Mouse (Mus musculus) 416B (cell line): ENCODE results near the gene Pcgf2.
"Not testable (repeated sequence)": the region's sequence is repeated elsewhere in the genome, so short reads cannot be mapped to it uniquely, and the experiment has no call there.

Source experiments
- DNase-seq: peaks from one replicate; pipeline ENCODE4 v3.0.0; 2011; ENCODE audit warnings: low read depth

Pcgf2 gene

DNA sequence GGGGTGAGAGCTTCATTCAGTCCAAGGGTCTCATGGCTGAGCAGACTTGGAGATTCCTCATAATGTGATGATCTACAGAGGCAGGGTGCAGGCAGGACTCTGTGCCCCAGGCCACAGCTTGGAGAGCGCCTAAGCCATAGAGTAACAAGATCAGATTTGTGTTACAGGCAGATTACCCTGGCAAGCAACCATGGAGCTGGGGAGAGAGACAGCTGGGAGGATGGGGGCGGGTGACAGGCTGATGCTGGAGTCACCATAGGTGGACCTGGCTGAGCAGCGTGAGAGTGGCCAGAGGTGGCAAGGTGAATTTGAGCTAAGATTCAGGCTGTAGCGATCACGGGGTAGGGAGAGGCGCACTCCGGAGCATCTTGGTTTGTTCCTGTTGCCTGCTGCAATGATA, 32.1 kb downstream of the Pcgf2 start:
- no peak for DNase-seq

DNA sequence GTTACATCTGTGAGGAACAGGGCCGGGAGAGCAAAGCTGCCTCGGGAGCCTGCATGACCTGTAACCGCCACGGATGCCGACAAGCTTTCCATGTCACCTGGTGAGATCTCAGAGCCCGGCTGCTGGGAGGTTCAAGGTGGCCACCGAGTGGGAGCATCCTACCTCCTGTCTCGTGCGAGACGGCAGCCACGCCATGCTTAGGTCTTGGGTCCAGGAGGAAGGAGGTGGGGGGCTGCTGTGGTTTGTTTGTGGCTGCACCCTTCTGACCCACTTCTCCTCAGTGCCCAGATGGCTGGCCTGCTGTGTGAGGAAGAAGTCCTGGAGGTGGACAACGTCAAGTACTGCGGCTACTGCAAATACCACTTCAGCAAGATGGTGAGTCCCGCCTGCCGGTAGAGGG, 33.5 kb downstream of the Pcgf2 start:
- DNase-seq, result no peak

DNA sequence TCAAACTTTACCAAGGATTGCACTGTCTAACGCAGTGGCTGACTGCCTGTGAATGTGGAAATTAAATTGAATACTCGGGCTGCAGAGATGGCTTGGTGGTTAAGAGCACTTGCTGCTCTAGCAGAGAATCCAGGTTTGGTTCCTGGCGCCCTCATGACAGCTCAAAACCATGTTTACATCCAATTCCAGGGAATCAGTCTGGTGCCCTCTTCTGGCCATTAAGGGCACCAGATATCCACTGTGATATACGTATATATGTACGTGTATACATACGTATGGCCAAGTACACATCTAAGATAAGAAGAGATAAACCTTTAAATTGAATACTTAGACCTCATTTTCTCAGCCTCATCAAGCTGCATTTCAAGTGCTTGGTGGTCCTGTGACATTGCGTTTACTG, 34.1 kb downstream of the Pcgf2 start:
- peak; percentile 46 for DNase-seq

DNA sequence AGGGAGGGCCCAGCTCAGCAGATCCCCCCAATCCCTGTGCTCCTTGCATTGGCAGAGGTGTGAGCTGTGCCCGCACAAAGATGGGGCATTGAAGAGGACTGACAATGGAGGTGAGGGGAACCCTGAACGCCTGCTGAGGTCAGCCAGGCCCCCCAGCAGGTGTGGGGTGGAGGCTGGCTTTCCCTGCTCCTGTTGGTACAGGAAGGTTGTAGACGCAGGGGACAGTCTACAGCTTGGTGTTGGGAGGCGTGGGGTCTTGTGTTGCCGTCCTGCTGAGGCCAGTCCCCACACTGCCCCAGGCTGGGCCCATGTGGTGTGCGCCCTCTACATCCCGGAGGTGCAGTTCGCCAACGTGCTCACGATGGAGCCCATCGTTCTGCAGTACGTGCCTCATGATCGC, 34.9 kb downstream of the Pcgf2 start:
- no peak for DNase-seq

DNA sequence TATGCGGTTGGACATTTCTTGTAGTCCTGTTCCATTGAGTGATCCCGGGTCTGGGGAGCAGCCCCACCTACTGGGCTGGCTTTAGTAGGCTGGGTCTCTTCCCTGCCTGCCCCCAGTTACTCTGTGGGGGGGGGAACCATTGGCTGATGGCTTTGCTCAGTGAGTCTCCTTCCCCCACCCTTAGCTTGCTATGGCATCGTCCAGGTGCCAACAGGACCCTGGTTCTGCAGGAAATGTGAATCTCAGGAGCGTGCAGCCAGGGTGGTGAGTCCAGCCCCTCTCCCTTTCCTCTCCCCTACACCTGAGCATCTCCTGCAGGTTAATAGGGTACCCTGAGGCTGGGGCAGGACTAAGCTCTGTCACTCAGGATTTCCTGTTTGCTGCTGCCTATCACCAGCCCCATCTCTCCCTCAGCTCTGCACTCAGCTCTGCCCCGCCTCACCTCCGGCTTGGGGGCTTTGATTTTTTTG, 35.5 kb downstream of the Pcgf2 start:
- DNase-seq, result peak; percentile 56

DNA sequence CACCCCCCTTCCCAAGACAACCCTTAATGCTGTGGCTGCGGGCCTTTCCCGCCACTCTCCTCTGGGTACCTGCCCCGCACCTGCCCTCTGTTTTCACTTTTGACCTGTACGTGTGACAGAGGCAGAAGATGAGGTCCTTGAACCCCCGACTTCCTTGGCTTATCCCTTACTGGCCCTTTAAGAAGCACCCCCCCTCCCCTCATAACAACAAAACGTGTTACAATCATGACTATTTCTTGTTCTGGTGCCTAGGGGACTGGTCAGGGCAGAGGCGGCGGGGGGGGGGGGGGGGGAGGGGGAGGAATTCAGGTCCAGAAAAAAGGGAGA, 36.0 kb downstream of the Pcgf2 start:
- DNase-seq, result peak; percentile 45

DNA sequence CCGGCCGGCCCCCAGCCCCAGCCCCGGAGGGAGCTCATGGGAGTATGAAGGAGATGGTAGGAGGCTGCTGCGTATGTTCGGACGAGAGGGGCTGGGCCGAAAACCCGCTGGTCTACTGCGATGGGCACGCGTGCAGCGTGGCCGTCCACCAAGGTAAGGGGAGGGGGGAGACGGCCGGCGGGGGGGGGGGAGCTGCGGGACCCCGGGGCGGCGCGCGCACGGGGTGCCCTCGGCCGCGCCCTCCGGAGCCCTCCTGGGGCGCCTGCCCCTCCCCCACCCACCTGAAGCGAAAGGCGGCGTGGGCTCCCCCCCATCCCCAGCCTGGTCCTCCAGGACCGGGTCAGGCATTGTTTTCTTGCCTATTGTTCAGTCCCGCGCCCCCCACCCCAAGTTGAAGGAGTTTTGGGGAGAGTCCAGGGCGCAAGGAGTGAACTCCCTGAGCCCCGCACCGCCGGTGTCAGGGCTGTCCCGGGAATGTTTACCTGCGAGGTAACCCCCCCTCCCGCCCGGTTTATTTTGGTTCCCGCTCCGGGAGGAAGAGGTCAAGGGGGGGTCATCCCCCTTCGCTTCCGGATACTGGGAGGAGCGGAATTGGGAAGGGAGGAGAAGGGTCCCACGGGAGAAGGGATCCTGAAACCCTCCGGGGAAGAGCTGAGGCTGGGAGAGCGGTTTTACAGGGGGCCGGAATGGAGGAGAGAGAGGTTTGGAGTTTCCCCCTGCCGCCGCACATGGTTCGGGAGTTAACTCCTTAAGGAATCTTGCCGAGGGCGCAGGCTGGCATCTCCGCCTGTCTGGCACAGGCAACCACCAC, 36.6 kb downstream of the Pcgf2 start:
- DNase-seq, result no peak

DNA sequence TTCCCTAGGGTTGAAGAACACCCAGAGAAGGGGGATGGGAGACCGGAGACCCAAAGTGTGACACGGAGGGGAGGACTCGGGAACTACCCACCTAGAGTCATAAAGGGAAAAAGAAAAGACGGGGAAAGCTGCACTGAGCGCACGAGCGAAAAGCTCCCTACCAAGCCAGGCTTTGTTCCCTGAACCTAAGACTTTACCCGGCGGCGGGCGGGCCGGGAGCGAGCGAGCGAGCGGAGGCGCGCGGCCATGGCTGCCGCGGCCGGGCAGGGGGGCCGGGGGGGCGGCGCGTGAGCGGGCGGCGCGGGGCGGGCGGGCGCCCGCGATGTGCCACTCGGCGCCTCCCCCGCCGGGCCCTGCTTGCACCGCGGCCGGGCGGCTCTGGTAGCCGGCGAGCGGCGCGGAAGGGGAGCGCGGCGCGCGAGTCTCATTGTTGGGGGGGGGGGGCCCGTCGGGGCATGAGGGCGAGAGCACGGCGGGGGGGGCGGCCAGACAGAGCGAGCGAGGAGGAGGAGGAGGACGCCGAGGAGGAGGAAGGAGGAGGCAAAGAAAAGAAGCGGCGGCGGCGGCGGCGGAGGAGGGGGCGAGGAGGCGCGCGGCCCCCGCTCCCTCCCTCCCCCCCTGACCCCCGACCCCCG, 37.3 kb downstream of the Pcgf2 start, which contains the start of gene Mllt6:
Gene Mllt6, plus strand, starts transcription at position 522 of the 635 bp plus-strand sequence.
- no peak for DNase-seq

DNA sequence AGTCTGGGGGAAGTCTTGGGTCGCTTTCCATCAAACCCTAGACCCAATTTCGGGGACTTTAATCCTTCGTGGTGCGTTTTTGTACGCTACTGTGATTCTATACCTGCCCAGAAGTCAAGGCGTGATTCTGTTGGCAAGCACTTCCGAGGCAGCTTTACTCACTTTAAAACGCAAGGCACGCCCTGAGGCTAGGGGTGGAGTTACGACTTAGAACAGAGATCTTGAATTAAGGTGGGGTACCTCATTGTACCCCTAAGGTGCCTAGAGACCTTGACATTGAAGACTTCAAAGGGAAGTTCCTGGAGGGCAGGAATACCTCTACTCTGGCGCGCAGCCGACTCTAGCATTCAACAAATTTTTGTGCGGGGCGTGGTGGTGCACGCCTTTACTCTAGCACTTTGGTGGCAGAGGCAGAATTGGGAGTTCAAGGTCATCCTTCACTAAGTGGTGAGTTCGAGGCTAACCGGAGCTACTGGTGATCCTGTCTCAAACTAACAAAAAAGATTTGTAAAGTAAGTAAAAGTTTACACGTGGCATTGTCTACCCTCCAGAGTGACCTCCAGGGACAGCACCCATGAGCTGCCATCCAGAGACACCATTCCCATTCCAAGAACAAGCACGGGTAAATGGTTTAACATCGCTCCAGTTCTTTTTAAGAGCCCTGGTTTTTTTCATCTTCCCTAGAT, 37.9 kb downstream of the Pcgf2 start:
- DNase-seq, result peak; percentile 79

DNA sequence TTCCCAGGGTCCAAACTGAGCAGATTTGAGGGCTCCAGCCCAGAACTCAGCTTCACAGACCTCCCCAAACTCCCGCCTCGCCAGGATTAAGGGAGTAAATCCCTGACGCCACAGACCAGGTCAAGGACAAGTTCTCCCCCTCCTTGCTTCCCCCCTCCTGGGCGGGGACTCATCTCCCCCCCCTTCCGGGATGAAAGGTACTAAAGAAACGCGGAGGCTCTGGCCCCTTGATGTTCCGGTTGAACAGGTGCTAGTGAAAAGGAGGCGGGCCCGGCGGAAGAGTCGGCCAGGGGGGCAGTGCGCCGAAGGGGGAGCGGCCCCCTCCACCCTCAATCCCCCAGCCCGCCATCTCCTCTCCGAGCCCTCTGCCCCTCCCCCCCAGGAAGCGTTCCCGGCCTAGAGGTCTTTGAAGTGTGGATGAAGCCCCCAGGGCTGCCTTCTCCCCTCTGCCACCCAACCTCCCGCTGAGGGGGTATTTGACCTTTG, 38.6 kb downstream of the Pcgf2 start:
- DNase-seq, result peak; percentile 74

DNA sequence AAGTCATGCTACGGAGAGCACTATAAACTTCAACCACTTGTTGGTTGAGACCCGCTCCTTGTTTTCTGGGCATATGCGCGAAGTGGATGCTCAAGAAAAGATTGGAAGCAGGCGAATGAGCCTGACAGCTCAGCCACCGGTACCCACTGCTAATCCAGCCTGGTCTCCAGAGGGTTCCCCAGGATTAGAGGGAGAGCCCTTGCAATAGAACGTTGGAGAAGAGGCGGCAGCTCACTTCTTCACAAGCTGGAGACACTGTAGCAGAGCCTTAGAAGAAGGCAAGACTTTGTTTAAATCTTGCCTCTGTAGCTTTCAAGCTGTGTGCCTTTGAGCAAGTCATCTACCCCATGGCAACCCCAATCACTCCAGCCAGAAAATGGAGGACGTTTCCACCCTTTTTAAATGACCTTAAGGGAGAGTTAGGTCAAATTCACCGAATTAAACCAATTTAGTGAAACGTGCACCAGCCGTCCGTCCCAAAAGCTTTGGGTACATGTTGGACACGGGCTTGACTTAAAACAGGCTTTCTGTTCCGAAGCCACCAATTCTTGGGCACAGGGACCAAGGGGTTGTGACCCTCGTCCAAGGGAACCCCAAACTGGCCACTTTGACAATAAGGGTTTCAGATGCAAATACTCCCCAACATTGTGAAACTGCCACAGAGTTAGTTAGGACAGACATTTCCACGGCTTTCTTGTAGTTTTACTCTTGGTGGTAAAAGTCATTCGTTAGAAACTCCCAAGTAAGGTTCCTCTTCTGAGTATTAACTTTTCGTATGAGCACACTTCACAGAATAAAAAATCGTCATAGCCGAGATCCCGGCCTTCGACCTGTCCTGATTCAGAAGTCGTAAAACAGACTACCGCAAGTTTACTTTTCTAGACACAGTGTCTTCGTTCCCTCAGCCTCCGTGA, 39.3 kb downstream of the Pcgf2 start:
- DNase-seq, result peak; percentile 32

DNA sequence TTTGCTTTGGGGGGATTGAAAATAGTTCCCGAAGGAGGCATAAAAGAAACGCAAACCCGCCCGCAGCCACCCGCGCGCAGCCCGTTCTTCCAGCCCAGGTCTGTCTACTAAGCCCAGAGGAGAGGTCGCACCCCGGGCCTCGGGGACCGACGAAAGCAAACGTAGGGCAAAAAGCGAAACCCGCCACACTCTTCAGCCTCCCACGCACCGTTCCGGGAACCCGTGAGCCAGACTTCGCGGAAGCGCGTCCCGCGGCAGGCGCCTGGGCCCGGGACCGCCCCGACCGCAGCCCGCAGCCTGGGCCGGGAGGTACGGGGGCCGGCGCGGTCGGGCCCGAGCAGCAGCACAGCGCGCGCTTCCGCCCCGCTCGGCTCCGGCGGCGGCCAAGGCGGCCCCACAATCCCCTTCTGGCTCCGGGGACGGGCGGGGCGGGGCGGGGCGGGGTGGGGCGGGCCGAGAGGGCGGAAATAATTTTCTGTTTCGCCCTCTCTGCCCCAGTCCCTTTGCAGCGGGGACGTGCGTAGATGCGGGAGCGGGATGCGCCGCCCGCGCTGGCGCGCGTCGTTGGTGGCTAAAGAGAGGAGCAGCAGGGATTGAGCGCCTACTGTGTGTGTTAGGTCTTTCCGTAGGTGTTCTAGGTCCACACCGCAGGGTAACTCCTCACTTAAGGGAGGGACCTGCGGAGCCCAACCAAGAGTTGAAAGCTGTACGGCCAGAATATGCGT, 40.1 kb downstream of the Pcgf2 start:
- DNase-seq, result peak; percentile 71

DNA sequence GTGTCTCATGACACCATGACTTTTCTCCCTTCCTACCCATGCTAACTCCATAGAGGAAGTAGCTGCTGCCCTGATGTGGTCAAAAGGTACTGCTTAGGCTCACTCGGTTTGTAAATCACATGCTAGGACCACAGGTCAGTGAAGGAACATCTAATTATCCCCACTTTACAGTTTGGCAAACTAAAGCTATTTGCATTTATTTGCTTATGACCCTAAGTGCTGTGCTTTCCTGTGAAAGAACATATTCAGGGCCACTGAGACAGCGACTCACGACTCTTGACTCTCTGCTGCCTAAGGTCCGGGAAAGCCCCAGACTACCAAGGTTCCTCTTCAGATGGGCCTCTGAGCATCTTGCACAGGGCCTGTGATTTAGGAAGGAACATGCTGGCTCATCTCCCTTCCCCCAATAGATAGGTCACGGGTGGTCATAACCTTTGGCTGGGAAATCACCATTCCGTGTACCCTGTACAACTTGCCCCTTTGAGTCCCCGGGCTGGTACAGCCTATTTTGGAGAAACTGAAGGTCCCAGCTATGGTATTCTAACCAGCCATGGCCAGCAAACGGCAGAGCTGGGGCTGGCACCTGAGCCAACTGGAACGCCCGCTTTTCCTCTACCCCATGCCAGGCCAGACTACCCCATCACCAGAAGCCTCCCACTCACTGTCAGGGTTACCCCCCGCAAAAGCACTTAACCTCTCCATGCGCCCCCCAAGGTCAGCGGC, 40.9 kb downstream of the Pcgf2 start:
- peak; percentile 56 for DNase-seq

DNA sequence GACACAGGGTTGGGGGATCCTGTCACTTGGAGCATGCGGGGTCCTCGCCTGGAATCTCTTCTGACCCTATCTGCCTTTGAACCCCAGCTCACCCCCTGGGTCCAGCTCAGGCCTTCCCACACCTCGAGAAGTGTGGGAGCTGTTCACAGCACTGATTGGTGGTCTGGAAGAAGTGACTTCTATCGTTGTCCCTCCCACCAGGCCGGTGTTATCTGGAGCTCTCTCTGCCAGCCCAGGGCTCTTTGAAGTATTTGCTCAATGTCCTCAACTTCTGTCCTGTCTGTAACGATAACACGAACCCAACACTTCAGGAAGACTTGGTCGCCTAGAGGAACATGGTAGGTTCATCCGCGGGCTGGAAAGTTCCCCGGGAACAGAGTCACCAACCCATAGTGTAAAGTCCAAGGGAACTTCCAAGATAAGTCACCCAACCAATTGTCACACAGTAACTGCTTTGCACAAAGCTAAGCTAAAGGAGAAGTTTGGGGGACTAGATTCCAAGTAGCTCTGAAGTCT, 41.5 kb downstream of the Pcgf2 start:
- DNase-seq, result no peak

DNA sequence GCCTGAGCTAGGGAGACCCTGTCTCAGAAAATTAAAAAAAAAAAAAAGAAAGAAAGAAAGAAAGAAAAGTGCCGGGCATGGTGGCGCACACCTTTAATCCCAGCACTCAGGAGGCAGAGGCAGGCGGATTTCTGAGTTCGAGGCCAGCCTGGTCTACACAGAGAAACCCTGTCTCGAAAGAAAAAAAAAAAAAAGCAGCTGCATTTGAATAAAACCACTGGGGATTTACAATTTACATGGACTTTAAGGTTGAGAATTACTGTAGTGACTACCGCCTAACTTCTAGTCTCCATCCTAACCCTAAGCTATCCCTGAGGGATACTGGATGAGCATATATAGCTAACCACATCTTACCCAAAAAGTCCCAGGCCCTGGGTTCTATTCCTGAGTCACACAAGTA, 42.3 kb downstream of the Pcgf2 start:
- DNase-seq, result not testable (repeated sequence)

DNA sequence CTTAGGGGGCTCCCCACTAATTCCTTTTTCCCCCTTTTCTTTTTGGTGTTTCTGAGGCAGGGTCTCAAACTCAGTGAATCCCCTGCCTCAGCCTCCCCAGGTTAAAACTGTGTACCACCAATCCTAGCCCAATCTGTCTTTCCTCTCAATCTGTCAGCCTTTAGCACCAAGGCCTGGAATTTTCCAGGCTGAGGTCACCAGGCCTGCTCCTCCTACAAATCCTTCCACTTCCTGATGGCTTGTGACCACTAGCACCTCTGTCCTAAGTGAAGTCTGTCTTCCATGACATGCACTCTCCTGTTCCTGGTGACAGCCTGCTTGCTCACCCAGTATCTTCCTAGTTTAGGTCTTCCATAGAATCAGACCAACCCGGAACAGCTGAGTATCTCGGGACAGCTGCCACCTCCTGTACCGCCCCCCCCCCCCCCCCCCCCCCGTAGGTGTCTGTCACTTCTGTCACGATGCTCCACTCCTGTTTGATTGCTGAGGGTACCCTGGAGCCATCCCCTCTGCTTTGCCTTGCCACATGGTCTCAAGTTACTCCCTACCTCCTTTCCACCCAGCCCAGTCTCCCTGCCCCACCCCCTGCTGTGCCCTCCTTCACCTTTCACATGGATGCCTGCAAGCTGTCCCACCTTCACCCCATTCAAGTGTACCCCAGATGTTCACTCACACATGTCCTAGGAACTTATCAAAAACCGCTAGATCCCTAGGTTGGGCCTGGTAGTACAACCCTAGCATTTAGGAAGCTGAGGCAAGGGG, 42.9 kb downstream of the Pcgf2 start:
- no peak for DNase-seq

DNA sequence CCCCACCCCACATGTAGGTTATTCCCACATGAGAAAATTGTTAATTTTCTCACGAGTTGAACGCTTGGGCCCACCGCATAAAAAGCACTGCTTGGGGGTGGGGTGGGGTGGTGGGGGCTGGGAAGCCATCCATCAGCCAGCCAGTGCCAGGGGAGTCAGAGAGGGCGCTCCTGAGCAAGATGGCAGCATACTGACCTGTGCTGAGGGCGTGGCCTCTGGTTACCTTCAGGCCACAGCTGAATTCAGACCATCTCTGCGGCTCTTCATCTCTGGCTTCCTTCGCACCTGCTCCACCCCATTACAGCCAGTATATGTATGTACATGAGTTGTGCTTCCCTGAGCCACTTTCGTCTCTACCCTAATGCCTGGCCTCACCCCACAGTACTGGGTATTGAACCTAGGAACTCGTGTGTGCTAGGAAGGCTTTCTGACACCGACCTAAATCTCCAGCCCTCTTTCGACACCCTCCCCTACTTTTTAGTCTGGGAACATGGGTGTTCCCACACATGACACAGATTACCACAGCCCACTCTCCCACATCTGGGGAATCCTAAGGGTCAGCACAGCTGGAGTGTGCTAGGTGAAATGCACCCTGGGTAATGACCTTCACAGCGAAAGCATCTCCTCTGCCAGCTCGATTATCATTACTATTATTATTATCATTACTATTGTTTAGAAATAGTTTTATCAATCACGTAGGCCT, 43.9 kb downstream of the Pcgf2 start:
- DNase-seq, result no peak

DNA sequence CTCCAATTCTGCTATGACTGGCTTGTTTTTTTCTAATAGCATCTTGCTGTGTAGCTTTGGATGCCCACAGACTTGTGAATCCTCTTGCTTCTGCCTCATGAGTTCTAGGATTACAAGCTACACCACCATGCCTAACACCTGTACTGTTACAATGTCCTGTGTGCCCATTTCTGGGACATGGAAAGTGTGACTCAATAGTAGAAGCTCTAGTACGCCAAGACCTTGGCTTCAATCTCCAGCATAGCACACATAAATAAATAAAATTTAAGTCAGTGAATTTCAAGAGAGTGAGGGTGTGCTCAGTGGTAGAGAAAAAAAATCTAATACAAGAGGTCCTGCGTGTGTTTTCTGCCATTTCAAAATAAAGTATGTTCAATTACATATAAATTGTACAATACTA, 46.1 kb downstream of the Pcgf2 start:
- no peak for DNase-seq

DNA sequence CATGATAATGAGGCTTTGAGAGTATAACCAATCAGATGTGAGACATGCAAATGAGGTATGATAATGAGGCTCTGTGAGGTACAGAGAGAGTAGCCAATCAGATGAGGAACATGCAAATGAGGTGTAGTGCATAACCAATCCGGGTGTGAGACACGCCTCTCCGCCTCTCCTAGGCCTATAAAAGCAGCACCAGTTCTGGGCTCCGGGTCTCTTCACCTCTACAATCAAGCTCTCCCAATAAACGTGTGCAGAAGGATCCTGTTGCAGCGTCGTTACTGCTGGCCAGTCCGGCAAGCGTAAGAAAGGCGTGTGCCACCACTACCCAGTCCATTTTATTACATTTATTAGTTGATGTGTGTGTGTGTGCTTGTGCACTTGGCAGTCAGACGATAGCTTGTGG, 46.9 kb downstream of the Pcgf2 start:
- DNase-seq, result not testable (repeated sequence)
